Mouse (Mus musculus) forebrain, embryonic 16.5 days (tissue): ENCODE results near the gene Nsun7. TPM values are rescaled to one million over a fixed set of nuclear protein-coding genes. Genes with fewer than 3 reads are reported as not detected.

Experiments
- ATAC-seq: fragments of 200-750 bp; cut with Nextera tagmentation; 2 replicates; pipeline ENCODE4 v1.8.0; 2017; ENCODE audit warnings: mild to moderate bottlenecking, moderate library complexity
- H3K27ac ChIP-seq: fragments of 300-500 bp; sonication (generic); 2 replicates; pipeline ENCODE4 v1.5.1; 2014; ENCODE audit warnings: low read length, control low read depth
- H3K27me3 ChIP-seq: fragments of 300-500 bp; sonication (generic); replicated peaks from 2 replicates; pipeline ENCODE4 v1.6.1; 2014; ENCODE audit warnings: low read length; ENCODE audit not compliant: control insufficient read depth, insufficient read depth
- H3K36me3 ChIP-seq: fragments of 300-500 bp; sonication (generic); 2 replicates; pipeline ENCODE4 v1.6.1; 2014; ENCODE audit not compliant: control insufficient read depth, insufficient read depth
- H3K4me1 ChIP-seq: fragments of 300-500 bp; sonication (generic); replicated peaks from 2 replicates; pipeline ENCODE4 v1.6.1; 2014; ENCODE audit warnings: low read length; ENCODE audit not compliant: control insufficient read depth, insufficient read depth
- H3K4me2 ChIP-seq: fragments of 300-500 bp; sonication (generic); 2 replicates; pipeline ENCODE4 v1.6.1; 2014; ENCODE audit warnings: mild to moderate bottlenecking, low read length, control low read depth
- H3K4me3 ChIP-seq: fragments of 300-500 bp; sonication (generic); replicated peaks from 2 replicates; pipeline ENCODE4 v1.5.1; 2014; ENCODE audit warnings: mild to moderate bottlenecking, low read length, control low read depth
- H3K9ac ChIP-seq: fragments of 300-500 bp; sonication (generic); replicated peaks from 2 replicates; pipeline ENCODE4 v1.6.1; 2014; ENCODE audit warnings: low read depth, low read length, control low read depth
- H3K9me3 ChIP-seq: fragments of 300-500 bp; sonication (generic); 2 replicates; pipeline ENCODE4 v1.6.1; 2016; ENCODE audit warnings: low read length; ENCODE audit not compliant: control insufficient read depth
- WGBS: fragments of 180-500 bp; shearing (Covaris S2); extraction: QIAGEN DNeasy Blood & Tissue Kit; methylation state at CpG from one replicate; pipeline ENCODE4 v1.1.7; 2014; 5-methylcytosine and 5-hydroxymethylcytosine counted together
- polyA plus RNA-seq: library from polyadenylated mRNA; unstranded; fragments of >200 nt; fragmentation: Nextera tagmentation; extraction: Ambion mirVana; gene quantifications from 2 replicates; pipeline ENCODE4 v1.2.1, GENCODE M21; 2015

Gene Nsun7
- polyA plus RNA-seq, 1 experiment from 2014 or later = 3.2 TPM

GRCm38 (mm10) chr5:66340356-66341102 lies 80.8 kb downstream of the Nsun7 start:
- Histone ChIP-seq H3K9me3 (no peaks in the 10 kb centered on the region), H3K4me2 (peak overlapping the region; percentile 17; the same call in 1 of the 2 replicates), H3K4me1 (peaks cover 46% of the 10 kb centered on the region), H3K36me3 (no peaks in the 10 kb centered on the region), H3K4me3 (no peak overlapping the region), H3K27me3 (no peaks in the 10 kb centered on the region), H3K9ac (0 out of 2 replicates have a peak overlapping the region, but pooled peaks have one; percentile 39), H3K27ac (peak overlapping the region; percentile 42)
- peak; percentile 27 for ATAC-seq
- 38% methylated on average over 17 of the region's 17 CpGs for WGBS

GRCm38 (mm10) chr5:66341848-66342247 lies 82.2 kb downstream of the Nsun7 start:
- Histone ChIP-seq H3K27ac (no peak overlapping the region), H3K4me1 (peaks cover 42% of the 10 kb centered on the region), H3K27me3 (no peaks in the 10 kb centered on the region), H3K4me2 (no peak overlapping the region), H3K9me3 (no peaks in the 10 kb centered on the region), H3K36me3 (no peaks in the 10 kb centered on the region), H3K4me3 (no peak overlapping the region), H3K9ac (no peak overlapping the region)
- 40% methylated on average over 10 of the region's 10 CpGs for WGBS
- ATAC-seq = no peak

DNA sequence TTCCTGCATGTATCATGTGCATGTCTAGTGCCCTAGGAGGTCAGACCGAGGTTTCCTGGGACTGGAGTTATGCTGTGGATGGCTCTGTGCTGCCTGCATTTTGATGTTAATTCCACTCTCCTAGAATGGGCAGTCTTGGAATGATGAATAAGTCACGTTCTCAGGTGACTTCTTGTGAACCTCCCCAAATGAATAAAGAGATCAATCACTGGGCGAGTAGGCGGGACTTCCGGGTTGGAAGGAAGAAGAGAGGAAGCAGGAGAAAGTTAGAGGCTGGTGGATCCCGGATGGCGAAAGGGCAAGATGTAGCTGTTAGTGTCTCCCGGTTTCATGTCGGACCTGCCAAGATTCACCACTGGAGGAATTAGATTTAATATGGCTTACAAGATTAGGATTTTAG lies 82.6 kb downstream of the Nsun7 start:
- no peak for ATAC-seq
- Histone ChIP-seq H3K4me2 (no peak overlapping the region), H3K27me3 (no peaks in the 10 kb centered on the region), H3K36me3 (no peaks in the 10 kb centered on the region), H3K9ac (no peak overlapping the region), H3K9me3 (no peaks in the 10 kb centered on the region), H3K4me3 (no peak overlapping the region), H3K4me1 (peaks cover 38% of the 10 kb centered on the region), H3K27ac (no peak overlapping the region)
- WGBS = 79% methylated on average over 9 of the region's 9 CpGs

- H3K27ac ChIP-seq = no peak overlapping the region
- H3K9me3 ChIP-seq = no peaks in the 10 kb centered on the region
- no peaks in the 10 kb centered on the region for H3K27me3 ChIP-seq
- peaks cover 19% of the 10 kb centered on the region for H3K4me1 ChIP-seq
- no peak overlapping the region for H3K4me2 ChIP-seq
- H3K36me3 ChIP-seq = no peaks in the 10 kb centered on the region
- H3K4me3 ChIP-seq = no peak overlapping the region
- no peak overlapping the region for H3K9ac ChIP-seq
- WGBS = 67% methylated on average over 2 of the region's 2 CpGs
- no peak for ATAC-seq
These were observed 84.5 kb downstream of the Nsun7 start for GRCm38 (mm10) chr5:66344182-66344581.

- 39% methylated on average over 3 of the region's 3 CpGs for WGBS
- no peaks in the 10 kb centered on the region for H3K9me3 ChIP-seq
These were observed 85.4 kb downstream of the Nsun7 start for GRCm38 (mm10) chr5:66345140-66345539.

DNA sequence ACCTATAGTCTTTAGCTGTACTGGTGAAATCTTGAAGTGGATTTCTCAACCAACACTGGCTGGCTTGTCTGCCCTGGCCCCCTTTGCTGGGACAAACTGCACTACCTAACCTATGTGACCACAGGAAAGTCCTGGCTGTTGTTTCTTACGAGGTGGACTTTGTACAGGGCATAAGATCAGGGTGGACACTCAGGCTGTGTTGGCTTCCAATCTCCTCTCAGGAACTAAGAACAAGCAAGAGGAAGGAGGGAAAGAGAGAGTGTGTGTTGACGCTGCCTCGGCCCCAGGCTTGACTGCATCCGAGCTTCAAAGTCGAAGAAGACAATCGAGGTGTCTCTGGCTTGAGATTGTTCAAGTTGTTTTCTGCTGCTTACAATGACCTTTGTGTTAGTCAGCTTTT lies 87.1 kb downstream of the Nsun7 start:
- no peaks in the 10 kb centered on the region for H3K36me3 ChIP-seq
- H3K27me3 ChIP-seq = no peaks in the 10 kb centered on the region
- H3K9ac ChIP-seq = no peak overlapping the region
- H3K9me3 ChIP-seq = no peaks in the 10 kb centered on the region
- WGBS = 90% methylated on average over 6 of the region's 6 CpGs
- no peak overlapping the region for H3K4me3 ChIP-seq
- H3K27ac ChIP-seq = no peak overlapping the region
- no peak for ATAC-seq
- H3K4me1 ChIP-seq = no peaks in the 10 kb centered on the region
- H3K4me2 ChIP-seq = no peak overlapping the region

More at GRCm38 (mm10) chr5:66345140-66345539, 85.4 kb downstream of the Nsun7 start:
- Histone ChIP-seq H3K9ac (no peak overlapping the region), H3K4me1 (peaks cover 13% of the 10 kb centered on the region), H3K36me3 (no peaks in the 10 kb centered on the region), H3K4me3 (no peak overlapping the region), H3K27ac (no peak overlapping the region), H3K27me3 (no peaks in the 10 kb centered on the region), H3K4me2 (no peak overlapping the region)
- no peak for ATAC-seq

Other genes with a start within 250 kb of the Nsun7 start
- 2.0 and 3.0 TPM in 2 replicates for gene Rbm47, start 86.8 kb upstream of the Nsun7 start, polyA plus RNA-seq